Mouse (Mus musculus) cerebellum, adult (tissue): ENCODE measurements around the gene Itm2b.

Source experiments
- ATAC-seq: cut with Nextera tagmentation; 2 replicates; pipeline ENCODE4 v1.9.2; 2017; ENCODE audit warnings: mild to moderate bottlenecking, moderate library complexity, mixed read lengths; ENCODE audit not compliant: insufficient number of reproducible peaks, low FRiP score, low TSS enrichment

Gene Itm2b

GRCm38 (mm10) chr14:73329871-73330270 is 55.2 kb downstream of the Itm2b start:
- ATAC-seq, result no peak

- ATAC-seq, result no peak
These were observed 58.6 kb downstream of the Itm2b start for GRCm38 (mm10) chr14:73326511-73326910.

- ATAC-seq, result peak; percentile 82
These were observed 59.4 kb downstream of the Itm2b start, which contains the start of gene Rb1 for GRCm38 (mm10) chr14:73325456-73326381. Gene Rb1, minus strand, starts transcription at chr14:73325822.

GRCm38 (mm10) chr14:73324634-73325455 is 60.2 kb downstream of the Itm2b start:
- ATAC-seq, result peak; percentile 50

- ATAC-seq, result no peak
These were observed 61.1 kb downstream of the Itm2b start for GRCm38 (mm10) chr14:73323965-73324364.

GRCm38 (mm10) chr14:73322142-73322541 is 62.9 kb downstream of the Itm2b start:
- no peak for ATAC-seq

- no peak for ATAC-seq
These were observed 68.2 kb downstream of the Itm2b start for GRCm38 (mm10) chr14:73316933-73317332.

GRCm38 (mm10) chr14:73313864-73314263 is 71.2 kb downstream of the Itm2b start:
- no peak for ATAC-seq

GRCm38 (mm10) chr14:73313396-73313795 is 71.7 kb downstream of the Itm2b start:
- no peak for ATAC-seq

- no peak for ATAC-seq
These were observed 72.2 kb downstream of the Itm2b start for GRCm38 (mm10) chr14:73312909-73313308.
